Mouse (Mus musculus) spleen, postnatal 36 days (tissue): ENCODE results near the gene Vmn1r40.
A peak's percentile ranks its signal among the peaks of the same experiment; 100 is the strongest.

Experiments
- DNase-seq, 2 experiments: peaks; one replicate each; pipeline ENCODE4 v3.0.0; 2022; ENCODE audit warnings: low spot score in 2 of 2, mixed read lengths in 1 of 2

Vmn1r40 gene

GRCm38 (mm10) chr6:89707240-89707639 is at the start of gene Vmn1r40:
Vmn1r40 (plus strand) TSS chr6:89707540.
- no peak for DNase-seq

GRCm38 (mm10) chr6:89658342-89658741 is 49.0 kb upstream of the Vmn1r40 start:
- DNase-seq, result no peak

GRCm38 (mm10) chr6:89658931-89659330 is 48.4 kb upstream of the Vmn1r40 start:
- DNase-seq, result no peak

GRCm38 (mm10) chr6:89659692-89660423 is 47.5 kb upstream of the Vmn1r40 start:
- no peak for DNase-seq

- no peak for DNase-seq
Observed at GRCm38 (mm10) chr6:89660490-89660889, 46.9 kb upstream of the Vmn1r40 start.

GRCm38 (mm10) chr6:89662521-89662920 is 44.8 kb upstream of the Vmn1r40 start:
- no peak for DNase-seq

- no peak for DNase-seq
Observed at GRCm38 (mm10) chr6:89665155-89665554, 42.2 kb upstream of the Vmn1r40 start.

- DNase-seq, result no peak
Observed at GRCm38 (mm10) chr6:89665667-89666066, 41.7 kb upstream of the Vmn1r40 start.

- DNase-seq, result no peak
Observed at GRCm38 (mm10) chr6:89666976-89667375, 40.4 kb upstream of the Vmn1r40 start.

- no peak for DNase-seq
Observed at GRCm38 (mm10) chr6:89669556-89669955, 37.8 kb upstream of the Vmn1r40 start.

GRCm38 (mm10) chr6:89671431-89671830 is 35.9 kb upstream of the Vmn1r40 start:
- no peak for DNase-seq

- DNase-seq, result no peak
Observed at GRCm38 (mm10) chr6:89672641-89673040, 34.7 kb upstream of the Vmn1r40 start.

- no peak for DNase-seq
Observed at GRCm38 (mm10) chr6:89673135-89673780, 34.1 kb upstream of the Vmn1r40 start.

- no peak for DNase-seq
Observed at GRCm38 (mm10) chr6:89678522-89678921, 28.8 kb upstream of the Vmn1r40 start.

GRCm38 (mm10) chr6:89679291-89679835 is 28.0 kb upstream of the Vmn1r40 start:
- DNase-seq, result peak; percentile 21 to 29

- peak; percentile 38 to 41 for DNase-seq
Observed at GRCm38 (mm10) chr6:89680155-89680554, 27.2 kb upstream of the Vmn1r40 start.

- no peak for DNase-seq
Observed at GRCm38 (mm10) chr6:89684231-89684630, 23.1 kb upstream of the Vmn1r40 start.

GRCm38 (mm10) chr6:89687100-89687499 is 20.2 kb upstream of the Vmn1r40 start:
- no peak for DNase-seq

- no peak for DNase-seq
Observed at GRCm38 (mm10) chr6:89706624-89707023, 716 bp upstream of the Vmn1r40 start.

GRCm38 (mm10) chr6:89718051-89718450 is 10.7 kb downstream of the Vmn1r40 start:
- DNase-seq, result no peak

GRCm38 (mm10) chr6:89740466-89740865 is 33.1 kb downstream of the Vmn1r40 start, which contains the start of gene Vmn1r41:
Vmn1r41 (plus strand) TSS chr6:89740766.
- DNase-seq, result no peak

- DNase-seq, result no peak
Observed at GRCm38 (mm10) chr6:89742811-89743210, 35.5 kb downstream of the Vmn1r40 start.
